ENCODE assay signal across 14 mouse cellular contexts in the genomic region with DNA sequence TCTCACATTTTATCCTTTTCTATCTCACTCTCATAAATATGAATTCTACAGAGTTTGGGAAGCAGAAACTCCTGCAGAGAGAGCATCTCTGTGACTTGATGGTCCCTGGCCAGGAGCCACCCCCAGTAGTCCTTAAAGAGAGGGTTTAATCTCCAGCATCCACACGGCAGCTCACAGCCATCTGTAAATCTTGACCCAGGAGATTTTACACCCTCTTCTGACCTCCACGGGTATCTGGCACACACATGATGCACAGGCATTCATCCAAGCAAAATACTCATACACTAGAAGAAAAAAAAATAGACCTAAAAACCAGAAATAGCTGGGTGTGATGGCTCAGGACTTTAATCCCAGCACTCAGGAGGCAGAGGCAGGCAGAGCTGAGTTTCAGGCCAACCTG.
"Had no signal": no experiment of that assay in that cellular context is flagged by ENCODE, and none has a peak within 500 bp of the region (broad histone marks: within the 10 kb centered on the region; RNA-seq: fewer than 3 reads in every experiment).

No protein-coding gene starts in this region.

- H3K36me3 ChIP-seq: limb, embryonic 15.5 days; midbrain, embryonic 12.5 days; neural tube, embryonic 13.5 days had no signal

- H3K9me3 ChIP-seq: limb, embryonic 15.5 days; midbrain, embryonic 12.5 days; neural tube, embryonic 13.5 days had no signal

- H3K27ac ChIP-seq: limb, embryonic 15.5 days; midbrain, embryonic 12.5 days; neural tube, embryonic 13.5 days had no signal

- H3K4me1 ChIP-seq: limb, embryonic 15.5 days; midbrain, embryonic 12.5 days; neural tube, embryonic 13.5 days had no signal

- DNase-seq: kidney, adult 11 months; kidney, postnatal 10 days; lung, embryonic 14.5 days; lung, postnatal 10 days; lung, postnatal 4 days; right cerebral cortex, adult 18-20 months; right cerebral cortex, postnatal 25 days; thymus, adult 18-20 months; thymus, postnatal 14 days had no signal

- H3K27me3 ChIP-seq: limb, embryonic 15.5 days; megakaryocyte, embryonic 14.5 days; midbrain, embryonic 12.5 days; neural tube, embryonic 13.5 days had no signal

- ATAC-seq: midbrain, embryonic 16.5 days had no signal

- H3K4me2 ChIP-seq: limb, embryonic 15.5 days; lung, embryonic 14.5 days; midbrain, embryonic 12.5 days; neural tube, embryonic 13.5 days had no signal

- H3K4me3 ChIP-seq: limb, embryonic 15.5 days; megakaryocyte, embryonic 14.5 days; midbrain, embryonic 12.5 days; neural tube, embryonic 13.5 days had no signal

- H3K9ac ChIP-seq: limb, embryonic 15.5 days; lung, embryonic 14.5 days; midbrain, embryonic 12.5 days; neural tube, embryonic 13.5 days had no signal
